Mouse (Mus musculus) heart, postnatal 0 days (tissue): ENCODE measurements around the gene Prune2. TPM values are rescaled to one million over a fixed set of nuclear protein-coding genes. Genes with fewer than 3 reads are reported as not detected.

Experiments used
- ATAC-seq: fragments of 200-750 bp; cut with Nextera tagmentation; 2 replicates; pipeline ENCODE4 v1.8.0; 2017; ENCODE audit warnings: low read depth, moderate number of reproducible peaks, moderate library complexity; ENCODE audit not compliant: insufficient read depth
- DNase-seq: peaks from one replicate; pipeline ENCODE4 v3.0.0-alpha.2; 2016; ENCODE audit warnings: low spot score
- H3K27ac ChIP-seq: fragments of 300-500 bp; sonication (generic); 2 replicates; pipeline ENCODE4 v1.5.1; 2014; ENCODE audit warnings: low read depth, mild to moderate bottlenecking
- H3K27me3 ChIP-seq: fragments of 300-500 bp; sonication (generic); 2 replicates; pipeline ENCODE4 v1.6.1; 2014; ENCODE audit warnings: low read length, mixed read lengths; ENCODE audit not compliant: control insufficient read depth, insufficient read depth
- H3K36me3 ChIP-seq: fragments of 300-500 bp; sonication (generic); replicated peaks from 2 replicates; pipeline ENCODE4 v1.6.1; 2014; ENCODE audit warnings: low read length, mixed read lengths; ENCODE audit not compliant: control insufficient read depth, insufficient read depth
- H3K4me1 ChIP-seq: fragments of 300-500 bp; sonication (generic); 2 replicates; pipeline ENCODE4 v1.6.1; 2014; ENCODE audit warnings: antibody characterized with exemption; ENCODE audit not compliant: control insufficient read depth, insufficient read depth
- H3K4me2 ChIP-seq: fragments of 300-500 bp; sonication (generic); 2 replicates; pipeline ENCODE4 v1.6.1; 2014; ENCODE audit warnings: low read depth, mild to moderate bottlenecking, low read length, moderate library complexity
- H3K4me3 ChIP-seq: fragments of 300-500 bp; sonication (generic); 2 replicates; pipeline ENCODE4 v1.5.1; 2014; ENCODE audit warnings: low read depth, low read length
- H3K9ac ChIP-seq: fragments of 300-500 bp; sonication (generic); replicated peaks from 2 replicates; pipeline ENCODE4 v1.6.1; 2014; ENCODE audit warnings: low read depth, low read length, mixed read lengths
- H3K9me3 ChIP-seq: fragments of 300-500 bp; sonication (generic); replicated peaks from 2 replicates; pipeline ENCODE4 v1.6.1; 2016; ENCODE audit warnings: low read length; ENCODE audit not compliant: control insufficient read depth
- CTCF ChIP-seq: IDR thresholded peaks from 2 replicates; pipeline ENCODE4 v1.5.1; 2016; ENCODE audit warnings: antibody characterized with exemption, control low read depth, low read depth
- EP300 ChIP-seq: IDR thresholded peaks from 2 replicates; pipeline ENCODE4 v1.6.1; 2016; ENCODE audit warnings: antibody characterized with exemption, low read depth
- whole genome bisulfite sequencing: fragments of 180-500 bp; shearing (Covaris S2); extraction: QIAGEN DNeasy Blood & Tissue Kit; methylation state at CpG from one replicate; pipeline ENCODE4 v1.1.7; 2014; 5-methylcytosine and 5-hydroxymethylcytosine counted together
- polyA plus RNA-seq: library from polyadenylated mRNA; unstranded; fragments of >200 nt; fragmentation: Nextera tagmentation; extraction: Ambion mirVana; gene quantifications from 2 replicates; pipeline ENCODE4 v1.2.1, GENCODE M21; 2015
- total RNA-seq: library from RNA; depleted of rRNA; stranded (reverse); fragments of >200 nt; gene quantifications from 2 replicates; pipeline ENCODE4 v1.2.3, GENCODE M21; 2014; ENCODE audit warnings: low replicate concordance

The Prune2 gene
- total and polyA plus RNA-seq, 2 experiments from 2014 or later: 4.6 to 10.5 TPM

- no peak for DNase-seq
- no peak for ATAC-seq
- no peak for TF ChIP-seq EP300
- no peak for TF ChIP-seq CTCF
- Histone ChIP-seq H3K4me3 (no peak overlapping the region), H3K4me2 (no peak overlapping the region), H3K9me3 (no peaks in the 10 kb centered on the region), H3K9ac (no peak overlapping the region), H3K27me3 (no peaks in the 10 kb centered on the region), H3K4me1 (no peaks in the 10 kb centered on the region), H3K36me3 (no peaks in the 10 kb centered on the region), H3K27ac (no peak overlapping the region)
- WGBS: 58% methylated on average over 8 of the region's 8 CpGs
Measured at GRCm38 (mm10) chr19:17094067-17094466, 138.1 kb downstream of the Prune2 start.

- Histone ChIP-seq H3K4me3 (no peak overlapping the region), H3K9me3 (no peaks in the 10 kb centered on the region), H3K4me1 (no peaks in the 10 kb centered on the region), H3K27me3 (no peaks in the 10 kb centered on the region), H3K36me3 (no peaks in the 10 kb centered on the region), H3K27ac (no peak overlapping the region), H3K4me2 (no peak overlapping the region), H3K9ac (no peak overlapping the region)
- no peak for TF ChIP-seq CTCF
- no peak for TF ChIP-seq EP300
- no peak for ATAC-seq
- no peak for DNase-seq
- WGBS: 98% methylated on average over 2 of the region's 2 CpGs
Measured at GRCm38 (mm10) chr19:17096338-17096737, 140.4 kb downstream of the Prune2 start.

- no peak for TF ChIP-seq CTCF
- TF ChIP-seq EP300: no peak
- ATAC-seq: no peak
- Histone ChIP-seq H3K27ac (no peak overlapping the region), H3K4me1 (no peaks in the 10 kb centered on the region), H3K4me3 (no peak overlapping the region), H3K9ac (no peak overlapping the region), H3K27me3 (no peaks in the 10 kb centered on the region), H3K36me3 (no peaks in the 10 kb centered on the region), H3K9me3 (no peaks in the 10 kb centered on the region), H3K4me2 (no peak overlapping the region)
- DNase-seq: no peak
- 79% methylated on average over 6 of the region's 6 CpGs for WGBS
Measured at GRCm38 (mm10) chr19:17097210-17097609, 141.3 kb downstream of the Prune2 start.

- DNase-seq (no peak), ATAC-seq (no peak)
- Histone ChIP-seq H3K27me3 (no peaks in the 10 kb centered on the region), H3K9ac (no peak overlapping the region), H3K4me3 (no peak overlapping the region), H3K27ac (no peak overlapping the region), H3K9me3 (no peaks in the 10 kb centered on the region), H3K4me1 (0 out of 2 replicates have a peak, but pooled peaks cover 8% of the 10 kb centered on the region), H3K4me2 (no peak overlapping the region), H3K36me3 (no peaks in the 10 kb centered on the region)
- 80% methylated on average over 8 of the region's 8 CpGs for WGBS
- TF ChIP-seq EP300: no peak
Measured at GRCm38 (mm10) chr19:17108782-17109181, 152.9 kb downstream of the Prune2 start.

GRCm38 (mm10) chr19:17124034-17124735 lies 168.3 kb downstream of the Prune2 start:
- DNase-seq (peak; percentile 40), ATAC-seq (no peak)
- Histone ChIP-seq H3K27me3 (no peaks in the 10 kb centered on the region), H3K4me1 (no peaks in the 10 kb centered on the region), H3K9ac (no peak overlapping the region), H3K9me3 (no peaks in the 10 kb centered on the region), H3K4me2 (no peak overlapping the region), H3K4me3 (no peak overlapping the region), H3K36me3 (no peaks in the 10 kb centered on the region), H3K27ac (no peak overlapping the region)
- no peak for TF ChIP-seq EP300
- peak; percentile 68 for TF ChIP-seq CTCF
- WGBS: 66% methylated on average over 12 of the region's 12 CpGs

- no peak overlapping the region for H3K9ac ChIP-seq
- ATAC-seq (no peak), DNase-seq (no peak)
- no peak for TF ChIP-seq EP300
- TF ChIP-seq CTCF: no peak
- H3K4me2 ChIP-seq: no peak overlapping the region
- H3K27ac ChIP-seq: no peak overlapping the region
- no peaks in the 10 kb centered on the region for H3K4me1 ChIP-seq
- no peak overlapping the region for H3K4me3 ChIP-seq
- WGBS: 68% methylated on average over 7 of the region's 7 CpGs
- no peaks in the 10 kb centered on the region for H3K27me3 ChIP-seq
- H3K9me3 ChIP-seq: no peaks in the 10 kb centered on the region
- H3K36me3 ChIP-seq: no peaks in the 10 kb centered on the region
Measured at GRCm38 (mm10) chr19:17125380-17125779, 169.5 kb downstream of the Prune2 start.
